Mouse (Mus musculus) layer of hippocampus, postnatal 14 days (tissue): ENCODE results near the gene Cttn. TPM values are rescaled to one million over a fixed set of nuclear protein-coding genes. Genes with fewer than 3 reads are reported as not detected.
A peak's percentile ranks its signal among the peaks of the same experiment; 100 is the strongest.

Source experiments
- DNase-seq, 2 experiments: peaks; one replicate each; pipeline ENCODE4 v3.0.0; 2021 to 2022; ENCODE audit warnings: low spot score in 2 of 2, mixed read lengths in 1 of 2
- total RNA-seq, 2 experiments: library from RNA; stranded (reverse); gene quantifications; 2 replicates each; pipeline ENCODE4 v1.2.3; 2021

Gene Cttn
- total RNA-seq, 2 experiments from 2014 or later = 174 to 178 TPM

- DNase-seq = peak; percentile 82 to 88
Observed at GRCm38 (mm10) chr7:144449637-144450570, 20.9 kb downstream of the Cttn start.

DNA sequence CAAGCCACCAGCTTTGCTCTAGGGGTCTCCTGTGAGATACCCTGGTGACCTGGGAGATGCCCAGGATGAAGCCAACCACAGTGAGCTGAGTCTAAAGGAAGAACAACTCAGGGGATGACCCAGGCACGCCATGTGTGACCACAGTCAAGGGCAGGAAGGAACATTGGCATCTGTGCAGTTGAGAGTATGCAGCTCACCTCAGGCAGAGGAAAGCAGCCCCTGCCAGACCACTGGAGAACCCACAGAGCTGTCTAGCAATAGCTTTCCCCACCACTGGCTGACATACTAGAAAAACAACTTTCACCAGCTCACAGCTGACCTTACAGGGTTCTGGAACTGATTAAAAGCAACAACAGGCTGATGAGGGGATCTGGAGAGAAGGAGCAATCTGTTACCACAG, 22.6 kb downstream of the Cttn start:
- no peak for DNase-seq

DNA sequence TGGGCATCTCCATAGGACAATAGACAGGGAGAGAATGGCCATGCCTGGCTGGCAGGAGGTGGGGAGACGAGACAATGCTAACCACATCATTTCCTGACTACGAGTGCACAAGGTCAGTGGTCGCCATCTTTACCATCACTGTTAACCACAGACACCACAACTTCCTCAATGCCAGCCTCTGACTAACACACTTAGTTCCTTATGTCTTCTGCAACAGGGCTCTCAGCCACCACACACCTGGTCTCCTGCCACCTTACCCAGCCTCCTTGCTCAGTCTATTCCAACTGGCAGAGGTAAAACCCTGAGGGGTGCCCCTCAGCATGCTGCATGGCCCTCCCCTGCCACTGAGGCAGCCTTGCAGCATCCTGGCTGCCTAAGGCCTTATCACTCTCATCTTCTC, 23.7 kb downstream of the Cttn start:
- no peak for DNase-seq

DNA sequence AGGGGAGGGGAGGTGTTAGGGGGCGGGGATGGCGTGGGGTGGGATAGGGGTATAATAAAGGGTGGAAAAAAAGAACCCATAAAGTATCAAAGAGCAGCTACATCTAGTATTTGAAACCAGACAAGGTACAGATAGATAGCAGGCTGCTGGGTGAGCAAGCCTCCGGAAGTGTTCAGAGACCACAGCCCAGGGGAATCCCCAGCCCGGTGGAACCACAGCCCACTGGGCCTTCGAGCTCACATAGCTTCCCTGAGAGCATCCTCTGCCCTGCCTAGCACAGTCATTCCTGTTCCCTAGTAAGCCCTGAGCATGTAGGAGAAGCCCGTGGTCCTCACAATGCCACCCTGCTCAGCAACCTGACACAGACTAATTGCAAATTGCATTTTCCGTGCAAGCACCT, 26.0 kb downstream of the Cttn start:
- DNase-seq = no peak

DNA sequence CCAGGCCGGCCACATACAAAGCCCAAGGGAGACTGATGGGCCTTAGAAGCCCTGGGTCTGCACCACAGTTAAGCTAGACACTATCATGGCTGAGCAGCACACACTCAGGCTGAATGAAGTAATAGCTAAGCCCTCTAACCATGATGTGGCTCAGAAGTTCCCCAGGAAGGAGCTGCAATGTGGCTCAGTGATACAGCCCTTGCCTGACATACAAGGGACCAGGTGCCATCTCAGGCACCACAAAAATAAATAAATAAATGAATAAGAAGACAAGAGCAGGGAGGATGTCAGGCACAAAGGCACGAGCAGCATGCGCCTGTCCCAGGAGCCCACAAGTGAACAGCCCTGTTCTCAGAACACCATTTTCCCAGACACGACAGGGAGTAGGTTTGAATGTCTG, 28.8 kb downstream of the Cttn start:
- DNase-seq = no peak

DNA sequence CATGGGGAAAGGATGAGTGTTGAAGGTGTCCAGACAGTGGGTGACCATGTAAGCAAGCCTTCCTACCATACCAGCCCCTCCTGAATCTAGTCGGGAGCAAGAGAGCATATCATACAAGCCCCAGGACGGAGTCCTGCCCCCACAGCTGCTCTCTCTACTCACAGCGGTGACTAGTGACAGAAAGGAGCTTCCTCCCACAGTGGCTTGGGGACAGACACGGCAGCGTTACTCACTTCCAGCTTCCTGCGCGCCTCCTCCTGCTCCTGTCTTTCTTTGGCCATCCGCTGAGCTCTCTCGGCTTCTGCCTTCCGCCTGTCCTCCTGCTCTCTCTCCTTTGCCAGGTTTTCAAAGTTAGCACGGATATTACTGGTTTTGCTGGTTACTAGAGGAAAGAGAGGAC, 29.3 kb downstream of the Cttn start:
- DNase-seq = no peak

GRCm38 (mm10) chr7:144438811-144439210, 32.0 kb downstream of the Cttn start:
- no peak for DNase-seq

GRCm38 (mm10) chr7:144432920-144433319, 37.9 kb downstream of the Cttn start:
- DNase-seq = no peak

DNA sequence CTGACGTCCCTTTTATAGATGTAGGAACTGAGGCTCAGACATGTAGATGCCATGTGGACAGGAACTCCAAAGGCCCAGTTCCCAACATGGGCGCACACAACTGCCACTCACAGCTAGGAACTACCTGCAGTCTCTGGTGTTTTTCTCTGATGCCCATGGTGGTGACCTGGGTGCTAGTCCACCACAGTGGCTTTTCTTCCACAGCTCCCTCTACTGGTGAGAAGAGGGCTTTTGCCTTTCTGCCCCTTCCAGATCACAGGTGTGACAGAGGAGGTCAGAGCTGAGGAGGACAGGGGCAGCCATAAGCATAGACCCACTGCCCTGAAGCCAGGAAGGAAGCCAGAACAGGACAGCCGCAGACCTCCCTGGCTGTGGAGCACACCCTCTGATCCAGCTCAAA, 43.3 kb downstream of the Cttn start:
- DNase-seq = no peak

DNA sequence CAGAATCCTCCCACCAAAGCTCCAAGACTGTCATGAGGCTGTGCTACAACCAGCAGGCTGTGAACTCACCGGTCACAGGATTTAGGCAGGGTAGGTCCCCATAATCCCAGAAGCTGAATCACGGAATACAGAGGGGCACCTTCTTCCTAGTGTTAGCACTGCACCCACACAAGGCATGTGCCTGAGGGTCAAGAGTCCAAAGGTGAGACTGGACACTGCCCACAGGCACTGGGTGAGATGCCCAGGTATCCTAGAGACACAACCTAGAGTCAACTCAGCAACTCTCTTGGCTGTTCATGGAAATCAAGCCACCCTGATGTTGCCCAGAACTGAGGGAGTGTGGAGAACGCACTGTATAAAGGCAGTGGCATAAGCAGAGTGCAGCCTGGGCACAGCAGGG, 44.2 kb downstream of the Cttn start:
- DNase-seq = no peak

DNA sequence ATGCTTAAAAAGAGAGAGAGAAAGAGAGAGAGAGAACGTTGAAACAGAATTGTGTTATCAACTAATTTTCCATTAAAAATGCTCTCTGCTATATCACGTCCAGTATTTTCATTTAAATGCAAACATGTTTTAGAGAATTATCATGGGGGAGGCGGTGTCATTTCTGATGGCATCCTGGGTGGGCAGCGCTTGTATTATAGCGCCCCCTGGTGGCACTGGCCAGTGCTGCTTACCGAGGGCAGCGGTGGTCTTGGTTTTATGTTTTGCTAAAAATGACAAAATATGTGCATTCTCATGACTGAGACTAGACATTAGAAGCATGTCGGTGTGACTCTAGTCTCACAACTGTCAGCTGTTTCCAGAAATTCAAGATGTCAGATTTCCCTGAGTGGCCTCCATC, 44.9 kb downstream of the Cttn start:
- DNase-seq = peak; percentile 68 to 81

DNA sequence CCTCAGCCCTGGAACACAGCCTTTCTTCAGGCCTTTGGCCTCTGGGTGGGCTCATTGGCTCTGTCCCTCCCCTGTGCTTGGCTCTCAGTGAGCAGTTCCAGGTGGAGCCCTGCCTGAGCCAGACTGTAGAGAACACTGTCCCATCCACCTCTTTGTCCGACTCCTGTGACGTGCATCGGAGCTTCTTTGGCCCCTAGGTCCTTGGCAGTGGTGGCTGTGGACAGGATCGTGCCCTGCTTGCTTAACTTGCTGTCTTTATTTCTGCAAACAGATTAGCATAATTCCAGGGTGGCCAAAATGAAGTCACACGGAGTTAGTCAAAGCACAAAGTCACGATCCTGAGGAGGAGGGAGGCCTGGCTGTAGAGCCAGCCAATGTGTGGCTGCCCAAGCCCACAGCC, 49.3 kb downstream of the Cttn start:
- DNase-seq = no peak

- no peak for DNase-seq
Observed at GRCm38 (mm10) chr7:144420552-144420951, 50.3 kb downstream of the Cttn start.

GRCm38 (mm10) chr7:144417644-144418343, 53.0 kb downstream of the Cttn start:
- peak; percentile 69 to 88 for DNase-seq

DNA sequence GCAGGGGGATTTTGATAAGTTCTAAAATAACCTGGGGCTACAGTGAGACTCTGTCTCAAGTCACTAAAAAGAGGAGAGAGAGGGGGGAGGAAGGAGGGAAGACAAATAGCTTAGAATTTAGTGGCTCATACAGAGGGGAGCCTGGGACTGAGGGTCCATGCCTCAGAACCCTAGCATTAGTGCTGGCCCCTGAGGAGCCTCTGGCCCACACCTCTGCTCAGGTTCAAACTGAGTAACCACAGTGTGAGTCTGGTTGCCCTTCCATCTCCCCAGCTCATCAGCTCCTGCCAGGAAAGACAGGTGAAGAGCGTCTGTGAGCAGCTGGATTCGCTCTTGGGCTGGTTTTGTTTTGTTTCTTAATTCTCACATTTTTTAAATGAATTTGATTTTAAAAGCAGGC, 53.6 kb downstream of the Cttn start:
- no peak for DNase-seq

DNA sequence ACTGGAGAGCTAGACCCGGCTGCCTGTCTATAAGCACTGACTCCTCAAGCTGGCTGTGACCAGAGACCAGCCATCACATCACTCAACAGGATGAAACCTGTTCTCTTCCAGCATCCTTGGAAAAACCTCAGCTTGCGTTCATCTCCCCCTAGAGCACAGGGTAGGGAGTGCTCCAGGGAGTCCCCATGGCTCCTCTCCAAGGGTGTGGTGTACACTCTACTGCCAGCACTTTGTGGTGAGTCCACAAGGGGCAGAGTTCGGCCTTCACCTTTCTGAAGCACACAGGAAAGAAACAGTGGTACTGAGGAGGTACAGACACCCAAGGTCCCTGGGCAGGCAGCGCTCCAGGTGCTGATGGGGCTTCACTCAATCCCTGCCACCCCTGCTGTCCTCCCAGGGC, 55.0 kb downstream of the Cttn start:
- no peak for DNase-seq

GRCm38 (mm10) chr7:144414632-144415031, 56.2 kb downstream of the Cttn start:
- DNase-seq = no peak

DNA sequence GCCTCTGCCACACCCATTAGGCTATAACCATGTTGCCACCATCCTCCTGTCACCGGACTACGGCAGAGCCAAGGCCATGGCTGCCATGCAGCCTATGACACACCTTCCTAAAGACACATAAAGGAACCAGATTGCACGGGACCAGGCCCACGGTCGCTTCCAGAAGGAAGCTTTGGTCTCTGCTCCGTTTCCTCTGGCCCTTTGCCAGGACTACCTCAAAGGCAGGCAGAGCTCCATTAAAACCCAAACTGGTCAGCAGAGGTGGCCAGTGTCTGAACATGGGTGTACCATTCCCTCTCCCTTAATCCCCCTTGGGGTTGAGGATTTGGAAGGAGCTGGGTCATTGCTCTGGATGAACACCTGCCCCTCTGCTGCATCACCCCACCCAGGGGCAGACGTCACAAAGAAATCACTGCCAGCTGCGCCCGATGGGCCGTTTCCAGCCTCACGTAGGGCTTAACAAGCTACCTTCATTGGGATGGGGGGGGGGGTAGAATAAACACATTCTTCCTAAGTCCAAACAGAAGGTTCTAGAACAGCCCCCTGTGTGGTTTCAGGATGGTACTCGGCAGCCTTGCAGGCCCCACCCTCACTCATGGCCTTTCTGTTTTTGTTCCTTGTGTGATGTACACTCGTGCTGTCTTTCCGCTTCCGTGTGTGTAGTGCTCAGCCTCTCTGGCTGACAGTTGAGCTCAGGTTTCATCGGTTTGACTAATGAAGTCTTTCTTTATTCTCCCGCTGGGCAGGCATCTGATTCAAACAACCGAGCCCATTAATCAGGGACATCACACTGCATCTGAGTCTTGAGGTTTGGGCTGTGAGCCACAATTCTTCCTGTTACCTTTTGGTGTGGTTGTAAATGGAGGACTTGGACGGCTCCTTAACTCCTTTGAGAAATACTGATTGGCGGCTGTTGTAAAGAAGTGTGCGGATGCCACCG, 58.6 kb downstream of the Cttn start:
- DNase-seq = no peak

- no peak for DNase-seq
Observed at GRCm38 (mm10) chr7:144409682-144410081, 61.1 kb downstream of the Cttn start.

GRCm38 (mm10) chr7:144408464-144409000, 62.3 kb downstream of the Cttn start:
- DNase-seq = no peak

GRCm38 (mm10) chr7:144407675-144408074, 63.1 kb downstream of the Cttn start:
- DNase-seq = no peak
